22 mouse cellular contexts compared by ENCODE assay signal in the genomic region with DNA sequence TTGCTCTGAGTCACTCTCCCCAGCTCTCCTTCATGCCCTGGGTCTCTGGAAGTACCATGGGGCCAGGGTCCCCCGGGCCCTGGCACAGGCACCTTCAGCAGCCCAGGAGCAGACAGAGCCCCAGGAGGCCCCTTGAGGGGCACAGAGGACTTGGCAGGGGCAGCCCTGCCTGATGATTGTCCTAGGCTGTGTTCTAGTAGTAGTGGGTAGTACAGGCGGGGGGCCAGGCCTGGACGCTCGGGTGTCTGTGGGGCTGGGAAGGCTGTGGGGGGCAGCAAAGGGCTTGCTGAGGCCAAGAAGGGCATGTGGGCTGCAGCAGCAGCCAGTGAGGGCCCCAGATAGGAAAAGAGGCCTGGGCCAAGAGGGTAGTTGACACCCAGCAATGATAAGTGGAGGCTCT. TPM values are rescaled to one million over a fixed set of nuclear protein-coding genes. Genes with fewer than 3 reads are reported as not detected.
DNase-seq lines count a peak whose midpoint lies in the region; ATAC-seq lines count a peak whose summit lies in the region.
"Had no signal": no experiment of that assay in that cellular context is flagged by ENCODE, and none has a peak within 500 bp of the region (broad histone marks: within the 10 kb centered on the region; RNA-seq: fewer than 3 reads in every experiment).

No protein-coding gene starts in this region.

- WGBS in forebrain, embryonic 10.5 days, result 81% methylated on average over 4 of the region's 4 CpGs
- WGBS in forebrain, embryonic 16.5 days, result 82% methylated on average over 4 of the region's 4 CpGs
- WGBS in kidney, embryonic 15.5 days, result 84% methylated on average over 4 of the region's 4 CpGs
- WGBS in limb, embryonic 10.5 days, result 87% methylated on average over 4 of the region's 4 CpGs
- WGBS in liver, embryonic 13.5 days (ENCODE audit: insufficient replicate concordance), result 61% methylated on average over 4 of the region's 4 CpGs

- H3K9me3 ChIP-seq in forebrain, embryonic 10.5 days, result no peaks in the 10 kb centered on the region
- no peaks in the 10 kb centered on the region for H3K9me3 ChIP-seq in forebrain, embryonic 16.5 days (ENCODE audit: control insufficient read depth, low read length)
- no peaks in the 10 kb centered on the region for H3K9me3 ChIP-seq in kidney, embryonic 15.5 days (replicated peaks)
- no peaks in the 10 kb centered on the region for H3K9me3 ChIP-seq in limb, embryonic 10.5 days (replicated peaks)
- no peaks in the 10 kb centered on the region for H3K9me3 ChIP-seq in liver, embryonic 13.5 days (replicated peaks)
- H3K9me3 ChIP-seq: hindbrain, embryonic 12.5 days; limb, embryonic 13.5 days; lung, embryonic 15.5 days had no signal

- H3K4me1 ChIP-seq in forebrain, embryonic 10.5 days, result peaks cover 44% of the 10 kb centered on the region
- H3K4me1 ChIP-seq in forebrain, embryonic 16.5 days (replicated peaks; ENCODE audit: control insufficient read depth, insufficient read depth, low read length), result peaks cover 11% of the 10 kb centered on the region
- peaks cover 34% of the 10 kb centered on the region for H3K4me1 ChIP-seq in kidney, embryonic 15.5 days
- peaks cover 33% of the 10 kb centered on the region for H3K4me1 ChIP-seq in limb, embryonic 10.5 days
- H3K4me1 ChIP-seq in liver, embryonic 13.5 days (replicated peaks), result peaks cover 83% of the 10 kb centered on the region

- H3K27me3 ChIP-seq in forebrain, embryonic 10.5 days (ENCODE audit: poor library complexity, severe bottlenecking), result peaks cover 38% of the 10 kb centered on the region
- peaks cover 25% of the 10 kb centered on the region for H3K27me3 ChIP-seq in forebrain, embryonic 16.5 days (replicated peaks; ENCODE audit: control insufficient read depth, insufficient read depth, low read length)
- peaks cover 31% of the 10 kb centered on the region for H3K27me3 ChIP-seq in kidney, embryonic 15.5 days
- peaks cover 33% of the 10 kb centered on the region for H3K27me3 ChIP-seq in limb, embryonic 10.5 days (ENCODE audit: low read depth, poor library complexity, severe bottlenecking)
- H3K27me3 ChIP-seq in liver, embryonic 13.5 days, result peaks cover 35% of the 10 kb centered on the region

- H3K36me3 ChIP-seq in forebrain, embryonic 10.5 days (replicated peaks), result no peaks in the 10 kb centered on the region
- no peaks in the 10 kb centered on the region for H3K36me3 ChIP-seq in forebrain, embryonic 16.5 days (ENCODE audit: control insufficient read depth, insufficient read depth)
- no peaks in the 10 kb centered on the region for H3K36me3 ChIP-seq in kidney, embryonic 15.5 days
- no peaks in the 10 kb centered on the region for H3K36me3 ChIP-seq in limb, embryonic 10.5 days
- H3K36me3 ChIP-seq in liver, embryonic 13.5 days, result no peaks in the 10 kb centered on the region
- H3K36me3 ChIP-seq: hindbrain, embryonic 12.5 days; limb, embryonic 13.5 days; lung, embryonic 15.5 days had no signal

- no peak for DNase-seq in forebrain, embryonic 10.5 days (ENCODE audit: extremely low spot score, low spot score)
- DNase-seq in kidney, postnatal 25 days, result no peak
- no peak for DNase-seq in limb, embryonic 10.5 days (ENCODE audit: low spot score)
- no peak for DNase-seq in liver, embryonic 13.5 days
- no peak for DNase-seq in layer of hippocampus, postnatal 36 days
- DNase-seq in adipocyte (ENCODE audit: low spot score), result no peak
- DNase-seq: adrenal gland, postnatal 25 days; cerebellum, adult 11 months; gastrocnemius, postnatal 25 days; lung, postnatal 4 days; thymus, postnatal 14 days had no signal

- no peak overlapping the region for H3K4me2 ChIP-seq in forebrain, embryonic 16.5 days (ENCODE audit: low read length)
- H3K4me2 ChIP-seq in kidney, embryonic 15.5 days, result no peak overlapping the region
- H3K4me2 ChIP-seq in liver, embryonic 13.5 days, result peak overlapping the region; percentile 85
- H3K4me2 ChIP-seq: hindbrain, embryonic 12.5 days; limb, embryonic 13.5 days; lung, embryonic 15.5 days had no signal

- no peak overlapping the region for H3K9ac ChIP-seq in forebrain, embryonic 16.5 days (replicated peaks; ENCODE audit: low read depth, low read length)
- H3K9ac ChIP-seq in kidney, embryonic 15.5 days, result 0 out of 2 replicates have a peak overlapping the region, but pooled peaks have one; percentile 2
- H3K9ac ChIP-seq in liver, embryonic 13.5 days, result peak overlapping the region; percentile 99
- H3K9ac ChIP-seq: hindbrain, embryonic 12.5 days; limb, embryonic 13.5 days; lung, embryonic 15.5 days had no signal

- H3K27ac ChIP-seq in forebrain, embryonic 10.5 days, result peak overlapping the region; percentile 68
- H3K27ac ChIP-seq in forebrain, embryonic 16.5 days (ENCODE audit: low read length), result no peak overlapping the region
- H3K27ac ChIP-seq in kidney, embryonic 15.5 days, result peak overlapping the region; percentile 48; the same call in 1 of the 2 replicates
- peak overlapping the region; percentile 50; the same call in 1 of the 2 replicates for H3K27ac ChIP-seq in limb, embryonic 10.5 days
- H3K27ac ChIP-seq in liver, embryonic 13.5 days, result peak overlapping the region; percentile 100
- H3K27ac ChIP-seq: hindbrain, embryonic 12.5 days; left cerebral cortex, adult 2 months; limb, embryonic 13.5 days; lung, embryonic 15.5 days had no signal

- H3K4me3 ChIP-seq in forebrain, embryonic 10.5 days, result no peak overlapping the region; the same call in 1 of the 2 replicates
- no peak overlapping the region for H3K4me3 ChIP-seq in forebrain, embryonic 16.5 days (replicated peaks; ENCODE audit: low read length)
- H3K4me3 ChIP-seq in kidney, embryonic 15.5 days (replicated peaks), result no peak overlapping the region
- H3K4me3 ChIP-seq in limb, embryonic 10.5 days, result no peak overlapping the region
- H3K4me3 ChIP-seq in liver, embryonic 13.5 days (replicated peaks), result no peak overlapping the region
- H3K4me3 ChIP-seq: hindbrain, embryonic 12.5 days; left cerebral cortex, adult 2 months; limb, embryonic 13.5 days; lung, embryonic 15.5 days had no signal

- no peak for ATAC-seq in forebrain, embryonic 16.5 days
- no peak for ATAC-seq in kidney, embryonic 15.5 days (replicated peaks; ENCODE audit: low FRiP score)
- ATAC-seq in liver, embryonic 13.5 days (ENCODE audit: low read depth), result 0 out of 2 replicates have a peak, but pooled peaks have one; percentile 1
- ATAC-seq: forebrain, embryonic 14.5 days had no signal

RNA-seq across cellular contexts. Expression of a gene that starts 2.8 kb away (rescaled TPM):
- polyA plus RNA-seq in forebrain, embryonic 10.5 days (2016; fragmentation: Nextera tagmentation; extraction: Ambion mirVana), result 0.89 TPM in 1 of 2 replicates, not detected in the other
- not detected in 2 replicates for polyA plus RNA-seq in forebrain, embryonic 16.5 days (2015; fragmentation: Nextera tagmentation; extraction: Ambion mirVana)
- polyA plus RNA-seq in kidney, embryonic 15.5 days (2015; fragmentation: Nextera tagmentation; extraction: Ambion mirVana), result 1.5 TPM in 2 replicates
- polyA plus RNA-seq in limb, embryonic 10.5 days (2016; fragmentation: Nextera tagmentation; extraction: Ambion mirVana), result 0.10 and 0.18 TPM in 2 replicates
- polyA plus RNA-seq in liver, embryonic 13.5 days (2015; fragmentation: Nextera tagmentation; extraction: Ambion mirVana), result 5.1 and 7.2 TPM in 2 replicates
- total RNA-seq in layer of hippocampus, postnatal 36 days (2021), result under 1 TPM; 0.17 to 0.61 TPM
- total RNA-seq: adrenal gland, postnatal 25 days; CH12.LX; gastrocnemius, postnatal 25 days had no signal
- polyA plus RNA-seq: forebrain, embryonic 14.5 days; heart, embryonic 14.5 days; hindbrain, embryonic 12.5 days; intestine, embryonic 14.5 days; limb, embryonic 13.5 days had no signal

RNA-seq across cellular contexts. Expression of a gene that starts 2.8 kb away (rescaled TPM):
- 68.4 and 75.6 TPM in 2 replicates for polyA plus RNA-seq in forebrain, embryonic 10.5 days (2016; fragmentation: Nextera tagmentation; extraction: Ambion mirVana)
- 56.3 and 61.2 TPM in 2 replicates for polyA plus RNA-seq in forebrain, embryonic 16.5 days (2015; fragmentation: Nextera tagmentation; extraction: Ambion mirVana)
- 72.2 and 76.4 TPM in 2 replicates for polyA plus RNA-seq in kidney, embryonic 15.5 days (2015; fragmentation: Nextera tagmentation; extraction: Ambion mirVana)
- polyA plus RNA-seq in limb, embryonic 10.5 days (2016; fragmentation: Nextera tagmentation; extraction: Ambion mirVana), result 65.2 and 72.1 TPM in 2 replicates
- polyA plus RNA-seq in liver, embryonic 13.5 days (2015; fragmentation: Nextera tagmentation; extraction: Ambion mirVana), result 126 and 152 TPM in 2 replicates
- total RNA-seq in layer of hippocampus, postnatal 36 days (2021), result 100 to 1,000 TPM; 125 to 129 TPM

RNA-seq across cellular contexts. Expression of a gene that starts 4.8 kb away (rescaled TPM):
- 0.09 and 0.14 TPM in 2 replicates for polyA plus RNA-seq in forebrain, embryonic 10.5 days (2016; fragmentation: Nextera tagmentation; extraction: Ambion mirVana)
- polyA plus RNA-seq in forebrain, embryonic 16.5 days (2015; fragmentation: Nextera tagmentation; extraction: Ambion mirVana), result 0.21 TPM in 1 of 2 replicates, not detected in the other
- 5.4 and 5.7 TPM in 2 replicates for polyA plus RNA-seq in kidney, embryonic 15.5 days (2015; fragmentation: Nextera tagmentation; extraction: Ambion mirVana)
- 0.08 and 0.20 TPM in 2 replicates for polyA plus RNA-seq in limb, embryonic 10.5 days (2016; fragmentation: Nextera tagmentation; extraction: Ambion mirVana)
- polyA plus RNA-seq in liver, embryonic 13.5 days (2015; fragmentation: Nextera tagmentation; extraction: Ambion mirVana), result 0.24 and 0.32 TPM in 2 replicates
- total RNA-seq in layer of hippocampus, postnatal 36 days (2021), result under 1 TPM; 0.95 to 0.96 TPM
- total RNA-seq: adrenal gland, postnatal 25 days; CH12.LX; gastrocnemius, postnatal 25 days; MEL had no signal
- polyA plus RNA-seq: heart, embryonic 14.5 days had no signal

RNA-seq across cellular contexts. Expression of a gene that starts 28.0 kb away (rescaled TPM):
- polyA plus RNA-seq in forebrain, embryonic 10.5 days (2016; fragmentation: Nextera tagmentation; extraction: Ambion mirVana), result 29.4 and 30.9 TPM in 2 replicates
- 56.6 and 59.2 TPM in 2 replicates for polyA plus RNA-seq in forebrain, embryonic 16.5 days (2015; fragmentation: Nextera tagmentation; extraction: Ambion mirVana)
- polyA plus RNA-seq in kidney, embryonic 15.5 days (2015; fragmentation: Nextera tagmentation; extraction: Ambion mirVana), result 27.8 and 30.9 TPM in 2 replicates
- 37.5 and 37.9 TPM in 2 replicates for polyA plus RNA-seq in limb, embryonic 10.5 days (2016; fragmentation: Nextera tagmentation; extraction: Ambion mirVana)
- polyA plus RNA-seq in liver, embryonic 13.5 days (2015; fragmentation: Nextera tagmentation; extraction: Ambion mirVana), result 6.5 and 7.0 TPM in 2 replicates
- 10 to 100 TPM; 49.6 to 55.5 TPM for total RNA-seq in layer of hippocampus, postnatal 36 days (2021)

RNA-seq across cellular contexts. Expression of a gene that starts 38.0 kb away (rescaled TPM):
- polyA plus RNA-seq in forebrain, embryonic 10.5 days (2016; fragmentation: Nextera tagmentation; extraction: Ambion mirVana), result 31.8 and 37.0 TPM in 2 replicates
- 16.5 and 23.3 TPM in 2 replicates for polyA plus RNA-seq in forebrain, embryonic 16.5 days (2015; fragmentation: Nextera tagmentation; extraction: Ambion mirVana)
- 22.7 and 31.6 TPM in 2 replicates for polyA plus RNA-seq in kidney, embryonic 15.5 days (2015; fragmentation: Nextera tagmentation; extraction: Ambion mirVana)
- polyA plus RNA-seq in limb, embryonic 10.5 days (2016; fragmentation: Nextera tagmentation; extraction: Ambion mirVana), result 38.7 and 38.9 TPM in 2 replicates
- polyA plus RNA-seq in liver, embryonic 13.5 days (2015; fragmentation: Nextera tagmentation; extraction: Ambion mirVana), result 11.1 and 12.3 TPM in 2 replicates
- total RNA-seq in layer of hippocampus, postnatal 36 days (2021), result 10 to 100 TPM; 52.5 to 60.2 TPM
